ENCODE assay signal across 19 mouse cellular contexts in genomic region chr3:38501739-38502138, GRCm38 (mm10).
"Had no signal": no experiment of that assay in that cellular context is flagged by ENCODE, and none has a peak within 500 bp of the region (broad histone marks: within the 10 kb centered on the region; RNA-seq: fewer than 3 reads in every experiment).

No protein-coding gene starts in this region.

- H3K4me2 ChIP-seq: kidney, embryonic 15.5 days; limb, embryonic 12.5 days; limb, embryonic 15.5 days; liver, embryonic 11.5 days; lung, embryonic 14.5 days; neural tube, embryonic 15.5 days had no signal

- H3K4me1 ChIP-seq: kidney, embryonic 15.5 days; limb, embryonic 12.5 days; limb, embryonic 15.5 days had no signal

- H3K9ac ChIP-seq: kidney, embryonic 15.5 days; limb, embryonic 12.5 days; limb, embryonic 15.5 days; liver, embryonic 14.5 days; liver, postnatal 0 days; lung, embryonic 14.5 days; neural tube, embryonic 15.5 days had no signal

- ATAC-seq: liver, postnatal 0 days; lung, postnatal 0 days had no signal

- H3K36me3 ChIP-seq: kidney, embryonic 15.5 days; limb, embryonic 12.5 days; limb, embryonic 15.5 days; neural tube, embryonic 15.5 days had no signal

- H3K27me3 ChIP-seq: kidney, embryonic 15.5 days; limb, embryonic 12.5 days; limb, embryonic 15.5 days; neural tube, embryonic 15.5 days had no signal

- DNase-seq: kidney, adult 8-10 months; kidney, postnatal 10 days; kidney, postnatal 4 days; left cerebral cortex, postnatal 4 days; liver, postnatal 0 days; lung, embryonic 14.5 days; midbrain, embryonic 14.5 days; right cerebral cortex, adult 18-20 months; right cerebral cortex, postnatal 14 days; thymus, postnatal 25 days had no signal

- H3K9me3 ChIP-seq: kidney, embryonic 15.5 days; limb, embryonic 12.5 days; limb, embryonic 15.5 days; neural tube, embryonic 15.5 days had no signal

- H3K27ac ChIP-seq: kidney, embryonic 15.5 days; limb, embryonic 12.5 days; limb, embryonic 15.5 days; liver, embryonic 14.5 days; macrophage; neural tube, embryonic 15.5 days had no signal

- H3K4me3 ChIP-seq: kidney, embryonic 15.5 days; limb, embryonic 12.5 days; limb, embryonic 15.5 days; myocyte; neural tube, embryonic 15.5 days had no signal
